Mouse (Mus musculus): ENCODE data around the gene Tmprss12. TPM values are rescaled to one million over a fixed set of nuclear protein-coding genes. Genes with fewer than 3 reads are reported as not detected.
"Not testable (repeated sequence)": the region's sequence is repeated elsewhere in the genome, so short reads cannot be mapped to it uniquely, and the experiment has no call there.

Gene Tmprss12
- polyA plus RNA-seq, 1 experiment from 2014 or later, result not detected

DNA sequence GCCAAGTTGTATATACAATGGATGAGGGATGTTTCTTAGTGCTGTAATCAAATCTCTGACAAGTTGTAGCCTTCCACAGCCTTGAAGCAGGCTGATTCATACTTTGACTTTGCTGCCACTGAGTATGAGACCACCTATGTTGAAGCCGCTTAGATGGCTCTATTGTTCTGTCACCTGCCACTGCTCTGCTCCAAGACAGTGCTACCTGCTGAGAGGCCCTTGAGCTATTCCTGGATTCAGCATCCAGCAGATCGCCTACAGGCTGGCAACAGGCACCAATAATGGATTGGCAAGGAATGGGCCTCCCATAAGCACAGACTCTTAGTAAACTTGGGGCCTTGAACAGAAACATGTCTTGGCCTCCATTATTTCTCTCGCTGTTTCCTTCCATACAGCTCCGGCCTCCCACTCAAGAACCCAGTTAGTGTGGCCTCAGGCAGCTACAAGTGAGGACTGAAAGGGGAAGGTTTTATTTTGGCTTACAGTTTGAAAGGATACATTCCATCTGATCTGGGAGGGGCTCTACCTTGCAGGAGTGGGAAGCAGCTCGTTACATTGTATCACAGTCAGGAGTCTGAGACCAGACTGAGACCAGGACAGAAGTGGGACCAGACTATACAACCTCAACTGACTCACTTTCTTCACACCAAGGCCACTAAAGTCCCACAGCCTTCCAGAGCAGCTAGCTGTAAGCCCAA lies 34.0 kb downstream of the Tmprss12 start:
- no peak for ATAC-seq
- 0 out of 2 replicates have a peak, but pooled peaks cover 3% of the 10 kb centered on the region for H3K4me1 ChIP-seq (ENCODE audit: control insufficient read depth, insufficient read depth, low read length)
- no peaks in the 10 kb centered on the region for H3K36me3 ChIP-seq (ENCODE audit: control insufficient read depth, insufficient read depth, low read length)
- H3K4me3 ChIP-seq (ENCODE audit: low read length), result no peak overlapping the region
- H3K9ac ChIP-seq (ENCODE audit: low read depth, low read length), result no peak overlapping the region
- H3K27ac ChIP-seq (ENCODE audit: low read length), result no peak overlapping the region
- no peaks in the 10 kb centered on the region for H3K9me3 ChIP-seq (ENCODE audit: control insufficient read depth, low read length)
- 92% methylated on average over 5 of the region's 5 CpGs for WGBS
- H3K4me2 ChIP-seq (ENCODE audit: low read depth, low read length), result no peak overlapping the region
- H3K27me3 ChIP-seq (replicated peaks; ENCODE audit: control insufficient read depth, insufficient read depth, low read length), result no peaks in the 10 kb centered on the region

DNA sequence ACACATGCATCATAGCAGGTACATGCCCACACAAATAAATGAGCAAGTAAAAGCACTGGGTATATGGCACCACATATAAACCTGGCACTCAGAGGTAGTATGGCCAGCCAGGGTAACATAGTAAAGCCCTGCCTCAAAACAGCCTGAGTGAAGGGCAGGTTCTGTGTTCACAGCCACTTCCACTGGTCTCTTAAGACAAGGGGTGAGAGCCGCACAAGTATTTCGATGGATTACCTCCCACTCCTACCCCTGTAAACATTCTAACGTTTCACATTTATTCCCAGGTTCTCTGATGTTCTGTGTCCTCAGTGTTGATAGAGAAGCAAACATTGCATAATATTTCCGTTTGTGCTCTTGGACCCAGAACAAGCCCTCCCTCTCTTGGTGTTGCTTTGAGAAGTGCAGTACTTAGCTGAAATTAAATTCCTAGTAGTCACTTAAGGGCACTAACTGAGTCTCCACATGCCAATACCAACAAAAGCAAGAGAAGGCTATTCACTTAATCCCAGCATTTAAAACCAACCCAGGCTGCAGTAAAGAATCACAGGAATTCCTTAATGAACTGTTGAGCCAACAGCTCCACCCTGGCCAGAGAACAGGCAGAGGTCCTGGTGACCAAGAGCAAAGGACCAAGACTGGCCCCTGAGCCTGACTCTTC lies 37.5 kb downstream of the Tmprss12 start:
- not testable (repeated sequence) for H3K4me3 ChIP-seq (ENCODE audit: low read length); H3K27ac ChIP-seq (ENCODE audit: low read length); ATAC-seq; H3K9me3 ChIP-seq (ENCODE audit: control insufficient read depth, low read length); H3K9ac ChIP-seq (ENCODE audit: low read depth, low read length); H3K4me1 ChIP-seq (ENCODE audit: control insufficient read depth, insufficient read depth, low read length); H3K36me3 ChIP-seq (ENCODE audit: control insufficient read depth, insufficient read depth, low read length); H3K27me3 ChIP-seq (replicated peaks; ENCODE audit: control insufficient read depth, insufficient read depth, low read length); H3K4me2 ChIP-seq (ENCODE audit: low read depth, low read length)
- WGBS, result 28% methylated on average over 4 of the region's 4 CpGs

DNA sequence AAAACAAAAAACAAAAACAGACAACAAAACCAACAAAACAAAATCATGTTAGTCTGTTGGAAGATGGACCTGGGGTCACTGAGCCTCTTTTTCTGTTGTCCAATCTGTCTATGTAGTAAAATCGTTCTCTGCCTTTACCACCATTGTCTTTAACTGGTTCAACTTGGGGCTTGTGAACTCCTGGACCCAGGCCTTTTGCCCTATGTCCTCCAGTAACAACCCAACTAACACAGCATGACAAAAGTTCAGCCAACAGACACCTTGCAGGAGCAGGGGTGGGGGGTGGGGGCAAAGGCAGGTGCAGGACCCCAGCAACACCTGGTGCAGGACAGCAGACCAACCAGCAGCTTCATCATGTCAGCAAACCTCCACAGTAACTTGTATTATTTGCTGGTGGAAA lies 39.2 kb downstream of the Tmprss12 start:
- no peak overlapping the region for H3K4me3 ChIP-seq (ENCODE audit: low read length)
- no peaks in the 10 kb centered on the region for H3K9me3 ChIP-seq (ENCODE audit: control insufficient read depth, low read length)
- H3K36me3 ChIP-seq (ENCODE audit: control insufficient read depth, insufficient read depth, low read length), result no peaks in the 10 kb centered on the region
- H3K27ac ChIP-seq (ENCODE audit: low read length), result no peak overlapping the region
- no peak overlapping the region for H3K9ac ChIP-seq (ENCODE audit: low read depth, low read length)
- 0 out of 2 replicates have a peak, but pooled peaks have one; percentile 7 for ATAC-seq
- WGBS, result 83% methylated on average over 1 of the region's 1 CpGs
- H3K4me1 ChIP-seq (ENCODE audit: control insufficient read depth, insufficient read depth, low read length), result peaks cover 9% of the 10 kb centered on the region; the same call in 1 of the 2 replicates
- no peaks in the 10 kb centered on the region for H3K27me3 ChIP-seq (replicated peaks; ENCODE audit: control insufficient read depth, insufficient read depth, low read length)
- no peak overlapping the region for H3K4me2 ChIP-seq (ENCODE audit: low read depth, low read length)

DNA sequence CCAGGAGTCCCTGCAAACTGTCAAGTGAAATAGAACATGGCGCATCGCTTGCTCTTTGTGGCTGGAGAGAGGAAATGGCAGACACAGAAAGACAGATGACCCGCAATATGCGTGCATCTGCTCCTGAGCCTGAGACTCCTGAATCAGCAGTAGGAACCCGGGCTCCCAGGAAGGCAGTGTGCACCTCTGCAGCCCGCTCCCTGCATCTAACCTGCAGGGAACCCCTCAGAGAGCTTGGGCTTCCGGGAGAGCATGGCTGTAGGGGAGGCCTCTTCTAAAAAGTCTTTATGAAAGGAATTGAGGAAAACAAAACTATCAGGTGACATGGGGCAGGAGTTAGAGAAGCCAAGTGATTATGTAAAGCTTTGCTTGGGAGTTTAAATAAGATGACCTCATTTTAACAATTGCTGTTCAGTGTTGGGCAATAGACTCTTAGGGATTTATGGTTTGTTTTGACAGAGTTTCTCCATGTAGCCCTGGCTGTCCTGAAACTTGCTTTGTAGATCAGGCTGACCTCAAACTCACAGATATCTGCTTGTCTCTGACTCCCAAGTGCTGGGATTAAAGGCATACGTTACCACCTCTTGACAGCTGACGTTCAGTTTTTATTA lies 39.8 kb downstream of the Tmprss12 start:
- peak; percentile 46; the same call in 1 of the 2 replicates for ATAC-seq
- Histone ChIP-seq H3K4me3 (ENCODE audit: low read length) (no peak overlapping the region), H3K27me3 (replicated peaks; ENCODE audit: control insufficient read depth, insufficient read depth, low read length) (no peaks in the 10 kb centered on the region), H3K9me3 (ENCODE audit: control insufficient read depth, low read length) (no peaks in the 10 kb centered on the region), H3K27ac (ENCODE audit: low read length) (no peak overlapping the region), H3K9ac (ENCODE audit: low read depth, low read length) (no peak overlapping the region), H3K36me3 (ENCODE audit: control insufficient read depth, insufficient read depth, low read length) (no peaks in the 10 kb centered on the region), H3K4me1 (ENCODE audit: control insufficient read depth, insufficient read depth, low read length) (peaks cover 9% of the 10 kb centered on the region; the same call in 1 of the 2 replicates), H3K4me2 (ENCODE audit: low read depth, low read length) (no peak overlapping the region)
- WGBS, result 43% methylated on average over 9 of the region's 9 CpGs

DNA sequence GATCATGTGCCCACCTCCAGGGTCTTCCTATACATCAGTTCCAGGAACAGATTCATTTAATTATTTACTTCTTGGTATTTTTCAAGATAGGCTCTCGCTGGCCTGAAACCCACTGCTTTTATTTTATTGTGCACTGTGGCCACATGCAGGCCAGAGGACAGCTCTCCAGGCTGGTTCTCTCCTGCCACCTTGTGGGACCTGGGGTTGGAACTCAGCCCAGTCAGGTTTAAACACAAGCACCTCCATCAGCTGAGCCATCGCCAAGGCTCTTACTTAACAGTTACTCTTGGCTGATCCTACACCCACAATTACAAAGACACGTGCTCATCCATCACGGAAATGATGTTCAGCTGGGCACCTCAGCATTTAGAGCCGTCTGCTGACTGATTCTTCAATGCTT lies 40.5 kb downstream of the Tmprss12 start:
- whole genome bisulfite sequencing, result 47% methylated on average over 5 of the region's 5 CpGs
- no peak for ATAC-seq
- Histone ChIP-seq H3K36me3 (ENCODE audit: control insufficient read depth, insufficient read depth, low read length) (no peaks in the 10 kb centered on the region), H3K4me3 (ENCODE audit: low read length) (no peak overlapping the region), H3K4me1 (ENCODE audit: control insufficient read depth, insufficient read depth, low read length) (peaks cover 9% of the 10 kb centered on the region; the same call in 1 of the 2 replicates), H3K9ac (ENCODE audit: low read depth, low read length) (no peak overlapping the region), H3K9me3 (ENCODE audit: control insufficient read depth, low read length) (no peaks in the 10 kb centered on the region), H3K4me2 (ENCODE audit: low read depth, low read length) (no peak overlapping the region), H3K27ac (ENCODE audit: low read length) (no peak overlapping the region), H3K27me3 (replicated peaks; ENCODE audit: control insufficient read depth, insufficient read depth, low read length) (no peaks in the 10 kb centered on the region)

DNA sequence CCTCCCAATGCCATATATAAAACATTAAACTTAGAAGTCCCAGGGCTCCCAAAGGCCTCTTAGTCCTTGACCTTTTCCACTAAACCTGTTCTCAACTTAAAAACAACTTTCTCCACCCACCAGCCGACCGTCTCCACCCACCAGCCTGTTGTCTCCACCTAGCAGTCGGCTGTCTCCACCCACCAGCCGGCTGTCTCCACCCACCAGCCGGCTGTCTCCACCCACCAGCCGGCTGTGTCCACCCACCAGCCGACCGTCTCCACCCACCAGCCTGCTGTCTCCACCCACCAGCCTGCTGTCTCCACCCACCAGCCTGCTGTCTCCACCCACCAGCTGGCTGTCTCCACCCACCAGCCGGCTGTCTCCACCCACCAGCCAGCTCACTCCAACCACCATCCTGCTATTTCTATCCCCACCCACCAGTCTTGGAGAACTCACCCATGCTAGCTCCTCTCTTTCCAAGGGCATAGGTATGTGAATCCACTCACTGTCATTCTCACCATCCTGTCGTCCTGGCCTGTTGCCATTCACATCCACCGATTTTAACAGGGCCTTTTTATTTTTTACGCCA lies 43.5 kb downstream of the Tmprss12 start:
- peaks cover 6% of the 10 kb centered on the region; the same call in 1 of the 2 replicates for H3K4me1 ChIP-seq (ENCODE audit: control insufficient read depth, insufficient read depth, low read length)
- H3K9ac ChIP-seq (ENCODE audit: low read depth, low read length), result no peak overlapping the region
- no peaks in the 10 kb centered on the region for H3K27me3 ChIP-seq (replicated peaks; ENCODE audit: control insufficient read depth, insufficient read depth, low read length)
- H3K9me3 ChIP-seq (ENCODE audit: control insufficient read depth, low read length), result no peaks in the 10 kb centered on the region
- no peak overlapping the region for H3K4me2 ChIP-seq (ENCODE audit: low read depth, low read length)
- no peaks in the 10 kb centered on the region for H3K36me3 ChIP-seq (ENCODE audit: control insufficient read depth, insufficient read depth, low read length)
- H3K27ac ChIP-seq (ENCODE audit: low read length), result no peak overlapping the region
- WGBS, result 77% methylated on average over 12 of the region's 12 CpGs
- ATAC-seq, result no peak
- no peak overlapping the region for H3K4me3 ChIP-seq (ENCODE audit: low read length)

DNA sequence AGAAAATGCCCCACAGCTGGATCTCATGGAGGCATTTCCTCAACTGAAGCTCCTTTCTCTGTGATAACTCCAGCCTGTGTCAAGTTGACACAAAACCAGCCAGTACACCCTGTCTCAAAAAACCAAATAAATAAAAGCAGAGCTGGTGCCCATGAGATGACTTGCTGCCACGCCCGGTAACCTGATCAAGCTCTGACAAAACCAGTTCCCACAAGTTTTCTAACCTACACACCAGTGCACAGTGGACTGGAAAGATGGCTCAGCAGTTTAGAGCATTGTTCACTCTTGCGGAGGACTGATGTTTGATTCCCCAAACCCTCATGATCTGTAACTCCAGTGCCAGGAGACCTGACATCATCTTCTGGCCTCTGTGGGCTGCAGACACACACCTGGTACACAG lies 44.6 kb downstream of the Tmprss12 start:
- Histone ChIP-seq H3K36me3 (ENCODE audit: control insufficient read depth, insufficient read depth, low read length) (no peaks in the 10 kb centered on the region), H3K27ac (ENCODE audit: low read length) (no peak overlapping the region), H3K4me3 (ENCODE audit: low read length) (no peak overlapping the region), H3K27me3 (replicated peaks; ENCODE audit: control insufficient read depth, insufficient read depth, low read length) (no peaks in the 10 kb centered on the region), H3K4me2 (ENCODE audit: low read depth, low read length) (no peak overlapping the region), H3K4me1 (ENCODE audit: control insufficient read depth, insufficient read depth, low read length) (peaks cover 6% of the 10 kb centered on the region; the same call in 1 of the 2 replicates), H3K9ac (ENCODE audit: low read depth, low read length) (no peak overlapping the region), H3K9me3 (ENCODE audit: control insufficient read depth, low read length) (no peaks in the 10 kb centered on the region)
- no peak for ATAC-seq
- 86% methylated on average over 3 of the region's 3 CpGs for WGBS

DNA sequence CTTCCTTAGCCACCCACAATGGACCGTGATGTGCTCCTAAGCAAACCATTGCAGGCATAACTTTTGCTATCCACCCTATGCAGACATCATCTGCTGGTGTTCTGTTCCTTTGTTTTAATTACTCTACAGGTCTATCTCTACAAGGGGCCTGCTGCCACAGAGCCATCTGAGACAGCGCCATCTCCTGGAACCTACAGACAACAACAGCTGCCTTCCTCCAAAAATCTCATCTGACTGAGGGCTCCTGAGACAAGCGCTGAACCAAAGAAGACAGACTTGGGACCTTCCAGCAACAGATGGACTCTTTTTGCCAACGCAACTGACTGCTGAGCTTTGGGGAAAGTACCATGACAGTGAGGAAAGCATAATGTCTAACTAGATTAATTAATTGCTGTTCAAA lies 47.5 kb downstream of the Tmprss12 start:
- 74% methylated on average over 3 of the region's 4 CpGs for whole genome bisulfite sequencing
- not testable (repeated sequence) for H3K4me1 ChIP-seq (ENCODE audit: control insufficient read depth, insufficient read depth, low read length); H3K9me3 ChIP-seq (ENCODE audit: control insufficient read depth, low read length); H3K4me2 ChIP-seq (ENCODE audit: low read depth, low read length); H3K27ac ChIP-seq (ENCODE audit: low read length); H3K36me3 ChIP-seq (ENCODE audit: control insufficient read depth, insufficient read depth, low read length); ATAC-seq; H3K9ac ChIP-seq (ENCODE audit: low read depth, low read length); H3K27me3 ChIP-seq (replicated peaks; ENCODE audit: control insufficient read depth, insufficient read depth, low read length); H3K4me3 ChIP-seq (ENCODE audit: low read length)

DNA sequence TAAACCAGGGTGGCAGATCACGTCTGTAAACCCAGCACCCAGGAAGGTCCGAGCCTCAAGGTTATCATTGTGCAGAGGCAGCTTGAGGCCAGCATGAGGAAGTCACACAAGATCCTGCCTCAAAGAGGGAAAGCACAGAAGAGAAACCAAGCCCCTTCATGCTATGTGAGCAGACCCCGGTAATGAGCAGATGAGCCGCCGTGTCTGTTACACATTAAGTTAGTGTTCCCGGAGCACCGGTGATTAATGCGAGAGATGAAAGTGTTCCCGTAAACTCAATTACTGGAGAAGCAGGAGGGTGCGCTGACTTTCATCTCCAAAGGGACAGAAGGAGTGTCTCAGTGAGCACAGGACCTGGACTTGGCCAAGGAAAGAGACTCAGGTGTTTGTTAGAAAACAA lies 48.7 kb downstream of the Tmprss12 start:
- not testable (repeated sequence) for H3K4me2 ChIP-seq (ENCODE audit: low read depth, low read length); H3K9me3 ChIP-seq (ENCODE audit: control insufficient read depth, low read length); H3K36me3 ChIP-seq (ENCODE audit: control insufficient read depth, insufficient read depth, low read length); ATAC-seq; H3K27ac ChIP-seq (ENCODE audit: low read length); H3K27me3 ChIP-seq (replicated peaks; ENCODE audit: control insufficient read depth, insufficient read depth, low read length); H3K4me1 ChIP-seq (ENCODE audit: control insufficient read depth, insufficient read depth, low read length); H3K9ac ChIP-seq (ENCODE audit: low read depth, low read length); H3K4me3 ChIP-seq (ENCODE audit: low read length)
- 61% methylated on average over 9 of the region's 10 CpGs for WGBS
